Mouse (Mus musculus) intestine, embryonic 15.5 days (tissue): ENCODE data around the gene Fbxo33. TPM values are rescaled to one million over a fixed set of nuclear protein-coding genes. Genes with fewer than 3 reads are reported as not detected.

ENCODE experiments used
- ATAC-seq: fragments of 200-750 bp; cut with Nextera tagmentation; 2 replicates; pipeline ENCODE4 v1.8.0; 2017; ENCODE audit warnings: moderate TSS enrichment, moderate library complexity
- H3K27ac ChIP-seq: fragments of 300-500 bp; sonication (generic); 2 replicates; pipeline ENCODE4 v1.5.1; 2015; ENCODE audit warnings: mild to moderate bottlenecking, inconsistent platforms
- H3K27me3 ChIP-seq: fragments of 300-500 bp; sonication (generic); replicated peaks from 2 replicates; pipeline ENCODE4 v1.6.1; 2015; ENCODE audit warnings: inconsistent platforms
- H3K36me3 ChIP-seq: fragments of 300-500 bp; sonication (generic); 2 replicates; pipeline ENCODE4 v1.6.1; 2015; ENCODE audit warnings: inconsistent platforms
- H3K4me1 ChIP-seq: fragments of 300-500 bp; sonication (generic); replicated peaks from 2 replicates; pipeline ENCODE4 v1.6.1; 2015; ENCODE audit warnings: inconsistent platforms
- H3K4me2 ChIP-seq: fragments of 300-500 bp; sonication (generic); replicated peaks from 2 replicates; pipeline ENCODE4 v1.6.1; 2015; ENCODE audit warnings: mild to moderate bottlenecking, inconsistent platforms
- H3K4me3 ChIP-seq: fragments of 300-500 bp; sonication (generic); replicated peaks from 2 replicates; pipeline ENCODE4 v1.5.1; 2015; ENCODE audit warnings: inconsistent platforms
- H3K9ac ChIP-seq: fragments of 300-500 bp; sonication (generic); 2 replicates; pipeline ENCODE4 v1.6.1; 2015; ENCODE audit warnings: inconsistent platforms
- H3K9me3 ChIP-seq: fragments of 300-500 bp; sonication (generic); 2 replicates; pipeline ENCODE4 v1.6.1; 2016; ENCODE audit warnings: inconsistent platforms
- WGBS: fragments of 180-500 bp; shearing (Covaris S2); methylation state at CpG from one replicate; pipeline ENCODE4 v1.1.7; 2015; 5-methylcytosine and 5-hydroxymethylcytosine counted together
- polyA plus RNA-seq: library from polyadenylated mRNA; unstranded; fragments of >200 nt; fragmentation: Nextera tagmentation; extraction: Ambion mirVana; gene quantifications from 2 replicates; pipeline ENCODE4 v1.2.1, GENCODE M21; 2015

Fbxo33 gene
- polyA plus RNA-seq, 1 experiment from 2014 or later: 8.9 TPM

DNA sequence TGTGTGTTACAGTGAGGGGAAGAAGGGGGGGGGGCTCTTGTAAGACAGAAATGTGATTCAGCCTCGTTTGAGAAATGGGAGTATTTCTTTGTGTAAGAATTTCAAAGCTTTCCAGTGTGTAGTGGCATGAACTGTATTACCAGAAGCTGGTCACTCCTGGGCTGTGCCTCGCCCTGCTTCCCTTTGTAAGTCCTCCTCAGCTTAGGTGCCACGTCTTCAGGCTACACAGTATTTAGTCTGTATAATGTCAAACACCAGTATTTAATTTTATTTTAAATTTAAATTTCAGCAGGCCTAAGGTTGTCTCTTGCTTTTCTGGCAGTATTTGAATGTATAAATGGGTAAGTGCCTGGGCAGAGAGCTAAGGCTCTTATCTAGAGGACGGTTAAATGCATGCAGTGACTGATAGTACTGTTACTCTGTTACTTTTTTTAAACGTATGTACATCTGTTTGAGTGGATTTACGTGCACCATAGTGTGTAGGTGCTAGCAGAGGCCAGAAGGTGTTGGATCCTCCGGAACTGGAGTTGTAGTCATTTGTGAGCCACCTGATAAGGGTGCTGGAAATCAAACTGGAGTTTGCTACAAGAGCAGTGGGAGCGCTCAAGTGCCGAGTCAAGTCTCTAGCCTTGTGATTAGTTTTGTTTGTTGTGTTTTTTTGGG is 25.1 kb downstream of the Fbxo33 start:
- no peak overlapping the region for H3K4me2 ChIP-seq
- no peaks in the 10 kb centered on the region for H3K27me3 ChIP-seq
- H3K27ac ChIP-seq: no peak overlapping the region
- no peaks in the 10 kb centered on the region for H3K4me1 ChIP-seq
- no peak overlapping the region for H3K4me3 ChIP-seq
- ATAC-seq: no peak
- no peaks in the 10 kb centered on the region for H3K9me3 ChIP-seq
- H3K36me3 ChIP-seq: no peaks in the 10 kb centered on the region; the same call in 1 of the 2 replicates
- no peak overlapping the region for H3K9ac ChIP-seq
- 78% methylated on average over 9 of the region's 9 CpGs for WGBS

DNA sequence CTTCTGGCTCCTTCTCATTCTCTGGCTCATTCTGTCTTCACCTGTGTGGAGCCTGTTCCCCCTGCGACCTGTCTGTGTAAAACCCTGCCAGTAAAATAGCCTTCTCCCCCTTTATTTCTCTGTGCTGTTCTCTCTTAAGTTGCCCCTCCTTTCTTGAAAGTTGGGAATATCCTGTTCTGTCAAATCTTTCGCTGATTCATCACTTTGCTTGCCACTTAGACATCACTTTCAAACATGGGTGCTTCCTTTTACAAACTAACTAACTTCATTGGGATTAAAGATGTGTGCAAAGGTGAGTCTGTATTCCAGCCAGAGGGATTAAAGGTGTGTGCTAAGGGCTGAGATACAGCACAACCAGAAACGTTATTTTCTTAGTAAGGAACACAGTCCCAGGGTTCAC is 25.9 kb downstream of the Fbxo33 start:
- no peak overlapping the region for H3K9ac ChIP-seq
- peaks cover under 1% of the 10 kb centered on the region; the same call in 1 of the 2 replicates for H3K36me3 ChIP-seq
- no peaks in the 10 kb centered on the region for H3K4me1 ChIP-seq
- no peak overlapping the region for H3K4me3 ChIP-seq
- ATAC-seq: no peak
- no peaks in the 10 kb centered on the region for H3K9me3 ChIP-seq
- no peak overlapping the region for H3K27ac ChIP-seq
- no peaks in the 10 kb centered on the region for H3K27me3 ChIP-seq
- no peak overlapping the region for H3K4me2 ChIP-seq
- 84% methylated on average over 3 of the region's 3 CpGs for WGBS

DNA sequence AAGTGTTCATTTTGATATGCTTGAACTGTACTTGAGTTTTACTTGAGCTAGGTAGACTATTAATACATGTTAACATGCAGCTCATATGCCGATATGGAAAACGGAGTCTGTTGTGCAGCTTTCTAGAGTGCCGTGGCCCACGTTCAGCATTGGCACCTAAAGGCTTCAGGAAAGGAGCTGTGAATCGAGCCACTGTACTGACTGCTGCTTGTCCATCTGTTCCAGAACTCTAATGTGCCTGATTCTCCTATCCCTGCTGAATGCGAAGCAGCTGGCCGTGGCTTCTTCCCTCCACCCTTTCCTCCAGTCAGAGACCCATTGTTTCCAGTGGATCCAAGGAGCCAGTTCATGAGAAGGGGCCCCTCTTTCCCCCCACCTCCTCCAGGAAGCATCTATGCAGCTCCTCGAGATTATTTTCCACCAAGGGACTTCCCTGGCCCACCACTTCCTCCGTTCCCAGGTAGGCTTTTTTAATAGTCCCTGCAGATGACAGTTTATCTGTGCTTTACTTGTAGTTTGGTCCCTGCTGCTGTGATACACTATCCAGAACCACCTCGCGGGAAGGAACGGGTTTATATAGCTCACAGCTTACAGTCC is 31.3 kb downstream of the Fbxo33 start:
- 83% methylated on average over 12 of the region's 12 CpGs for WGBS
- Histone ChIP-seq H3K36me3 (peaks cover 15% of the 10 kb centered on the region; the same call in 1 of the 2 replicates), H3K4me2 (no peak overlapping the region), H3K27ac (no peak overlapping the region), H3K4me3 (no peak overlapping the region), H3K27me3 (no peaks in the 10 kb centered on the region), H3K9me3 (no peaks in the 10 kb centered on the region), H3K4me1 (no peaks in the 10 kb centered on the region), H3K9ac (no peak overlapping the region)
- no peak for ATAC-seq

DNA sequence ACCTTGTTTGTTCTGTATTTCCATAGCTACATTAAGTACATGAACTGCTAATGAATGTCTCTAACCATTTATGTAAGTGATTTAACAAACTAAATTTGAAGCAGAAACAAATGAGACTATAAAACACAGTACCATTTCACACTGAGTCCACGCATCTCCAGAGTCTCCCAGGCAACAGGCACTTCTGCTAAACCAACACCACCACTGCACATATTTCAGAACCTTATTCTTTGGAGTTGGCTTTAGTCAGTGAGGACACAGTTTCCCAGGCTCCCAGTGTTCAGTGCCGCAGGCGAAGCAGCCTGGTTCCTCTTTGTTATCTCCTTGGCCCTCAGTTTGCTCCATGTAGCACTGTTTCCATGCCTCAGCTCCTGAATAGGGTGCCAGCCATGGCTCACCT is 41.7 kb downstream of the Fbxo33 start:
- 92% methylated on average over 3 of the region's 3 CpGs for WGBS
- no peak for ATAC-seq

DNA sequence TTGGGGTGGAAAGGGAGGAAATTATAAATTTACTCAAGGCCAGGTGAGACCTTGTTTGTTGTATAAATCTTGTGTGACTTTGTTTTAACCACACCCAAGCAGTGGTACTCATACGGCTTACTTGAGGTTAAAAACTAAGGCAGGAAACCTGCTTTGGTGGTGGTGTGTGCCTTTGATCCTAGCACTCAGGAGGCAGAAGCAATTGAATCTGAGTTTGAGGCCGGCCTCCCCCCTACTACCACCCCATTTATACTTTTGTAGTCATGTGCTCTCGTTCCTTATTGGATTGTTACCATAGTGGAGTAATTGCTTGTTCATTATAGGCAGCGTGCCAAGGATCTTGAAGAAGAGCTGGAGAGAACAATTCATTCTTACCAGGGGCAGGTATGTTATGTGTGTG is 49.6 kb downstream of the Fbxo33 start:
- Histone ChIP-seq H3K27me3 (no peaks in the 10 kb centered on the region), H3K4me3 (no peak overlapping the region), H3K4me2 (no peak overlapping the region), H3K4me1 (no peaks in the 10 kb centered on the region), H3K9me3 (no peaks in the 10 kb centered on the region), H3K36me3 (peaks cover 3% of the 10 kb centered on the region; the same call in 1 of the 2 replicates), H3K9ac (no peak overlapping the region), H3K27ac (no peak overlapping the region)
- 88% methylated on average over 4 of the region's 4 CpGs for WGBS
- ATAC-seq: no peak

More for the DNA sequence above, 41.7 kb downstream of the Fbxo33 start:
- Histone ChIP-seq H3K27me3 (no peaks in the 10 kb centered on the region), H3K9me3 (no peaks in the 10 kb centered on the region), H3K27ac (no peak overlapping the region), H3K9ac (no peak overlapping the region), H3K4me1 (no peaks in the 10 kb centered on the region), H3K4me3 (no peak overlapping the region), H3K36me3 (peaks cover 29% of the 10 kb centered on the region), H3K4me2 (no peak overlapping the region)

DNA sequence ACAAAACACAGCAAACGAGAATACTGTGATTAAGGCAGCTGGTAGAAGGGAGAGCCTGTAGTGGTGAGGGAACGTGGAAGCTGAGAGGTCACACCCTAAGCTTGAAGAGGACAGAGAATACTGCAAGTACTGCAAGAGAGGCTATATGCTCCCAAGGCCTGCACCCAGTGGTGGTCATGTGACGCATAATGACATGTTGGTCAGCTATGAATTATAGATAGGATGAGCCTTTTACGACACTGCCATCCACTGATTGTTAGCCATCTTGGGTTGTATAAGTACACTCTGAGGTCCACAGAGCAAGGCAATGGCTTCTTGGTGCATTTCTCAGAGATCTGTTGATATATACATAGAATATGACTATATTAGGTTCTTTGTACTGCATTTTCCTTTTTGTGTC is 53.0 kb downstream of the Fbxo33 start:
- WGBS: 80% methylated on average over 4 of the region's 4 CpGs
- Histone ChIP-seq H3K27me3 (no peaks in the 10 kb centered on the region), H3K9me3 (no peaks in the 10 kb centered on the region), H3K4me1 (no peaks in the 10 kb centered on the region), H3K27ac (no peak overlapping the region), H3K9ac (no peak overlapping the region), H3K36me3 (peaks cover 21% of the 10 kb centered on the region), H3K4me3 (no peak overlapping the region), H3K4me2 (no peak overlapping the region)
- peak; percentile 43; the same call in 1 of the 2 replicates for ATAC-seq

DNA sequence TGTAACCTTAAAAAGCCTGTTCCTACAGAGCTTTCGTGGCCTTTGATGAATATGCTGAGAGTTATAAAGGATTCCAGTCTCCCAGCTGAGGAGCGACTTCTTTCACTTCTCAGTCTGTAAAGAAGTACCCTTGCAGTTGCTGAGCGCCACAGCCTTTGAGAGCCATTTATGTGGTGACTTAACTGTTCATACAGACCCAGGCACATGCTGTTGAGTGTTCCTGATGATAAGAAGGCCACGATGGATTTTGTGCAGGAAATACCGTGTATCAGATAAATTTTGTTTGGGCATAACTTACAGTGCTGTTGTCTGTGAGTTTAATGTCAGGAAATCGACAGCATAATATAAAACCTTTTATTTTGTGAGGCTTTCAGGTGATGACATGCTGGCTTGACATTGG is 55.0 kb downstream of the Fbxo33 start:
- H3K9me3 ChIP-seq: no peaks in the 10 kb centered on the region
- no peak overlapping the region for H3K4me3 ChIP-seq
- H3K9ac ChIP-seq: no peak overlapping the region
- ATAC-seq: no peak
- no peaks in the 10 kb centered on the region for H3K4me1 ChIP-seq
- WGBS: 91% methylated on average over 6 of the region's 6 CpGs
- no peak overlapping the region for H3K27ac ChIP-seq
- H3K27me3 ChIP-seq: no peaks in the 10 kb centered on the region
- no peak overlapping the region for H3K4me2 ChIP-seq
- H3K36me3 ChIP-seq: peaks cover 30% of the 10 kb centered on the region

DNA sequence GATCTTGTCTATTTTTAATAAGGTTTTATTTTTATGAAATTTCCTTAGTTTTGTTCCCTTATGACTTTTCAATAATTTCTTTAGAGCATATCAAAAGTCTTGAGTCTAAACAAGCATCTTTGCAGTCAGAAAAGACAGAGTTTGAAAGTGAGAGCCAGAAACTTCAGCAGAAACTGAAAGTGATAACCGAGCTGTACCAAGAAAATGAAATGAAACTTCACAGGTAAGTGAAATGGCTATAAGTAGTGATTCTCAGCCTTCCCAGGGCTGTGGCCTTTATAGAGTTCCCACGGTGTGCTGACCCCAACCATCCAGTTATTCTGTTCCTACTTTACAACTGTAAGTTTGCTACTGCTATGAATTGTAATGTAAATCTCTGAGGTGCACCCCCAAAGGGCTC is 56.7 kb downstream of the Fbxo33 start:
- Histone ChIP-seq H3K4me3 (no peak overlapping the region), H3K4me1 (no peaks in the 10 kb centered on the region), H3K36me3 (peaks cover 41% of the 10 kb centered on the region), H3K27ac (no peak overlapping the region), H3K9me3 (no peaks in the 10 kb centered on the region), H3K9ac (no peak overlapping the region), H3K27me3 (no peaks in the 10 kb centered on the region), H3K4me2 (no peak overlapping the region)
- 85% methylated on average over 2 of the region's 2 CpGs for WGBS
- no peak for ATAC-seq

DNA sequence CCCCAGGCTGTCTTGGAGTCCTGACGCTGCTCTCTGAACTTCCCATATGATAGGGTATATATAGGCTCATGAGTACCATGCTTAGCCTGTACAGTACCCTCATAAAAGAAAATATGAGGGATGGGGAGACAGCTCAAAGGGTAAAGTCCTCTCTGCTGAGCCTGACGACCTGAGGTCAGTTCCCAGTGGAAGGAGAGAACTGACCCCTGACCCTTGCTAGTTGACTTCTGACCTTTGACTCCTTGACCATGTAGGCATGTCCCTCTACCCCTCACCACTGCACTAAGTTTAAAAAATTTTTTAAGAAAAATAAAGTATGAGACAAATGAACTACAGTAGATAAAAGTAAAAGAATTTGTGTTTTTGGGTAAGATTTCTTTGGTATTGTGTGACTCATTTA is 58.4 kb downstream of the Fbxo33 start:
- Histone ChIP-seq H3K4me3 (no peak overlapping the region), H3K27ac (no peak overlapping the region), H3K27me3 (no peaks in the 10 kb centered on the region), H3K36me3 (peaks cover 39% of the 10 kb centered on the region), H3K9ac (no peak overlapping the region), H3K4me2 (no peak overlapping the region), H3K4me1 (no peaks in the 10 kb centered on the region), H3K9me3 (no peaks in the 10 kb centered on the region)
- no peak for ATAC-seq
- 52% methylated on average over 2 of the region's 2 CpGs for WGBS

Other genes starting within 250 kb of the Fbxo33 start
- 76.5 and 84.0 TPM in 2 replicates for gene Sec23a, start 207.7 kb downstream of the Fbxo33 start, polyA plus RNA-seq
- gene Gemin2, start 206.3 kb downstream of the Fbxo33 start, polyA plus RNA-seq: 20.4 and 23.8 TPM in 2 replicates
- gene Trappc6b, start 158.3 kb downstream of the Fbxo33 start, polyA plus RNA-seq: 79.1 and 84.2 TPM in 2 replicates
- 81.7 and 90.8 TPM in 2 replicates for gene Pnn, start 152.8 kb downstream of the Fbxo33 start, polyA plus RNA-seq
- 84.2 and 102 TPM in 2 replicates for gene Mia2, start 123.9 kb downstream of the Fbxo33 start, polyA plus RNA-seq